Comparison of ENCODE assay signal across 9 mouse cellular contexts in genomic region chr4:70307230-70307629, GRCm38 (mm10).
DNase-seq lines count a peak whose midpoint lies in the region; ATAC-seq and TF ChIP-seq lines count a peak whose summit lies in the region.
"Had no signal": no experiment of that assay in that cellular context is flagged by ENCODE, and none has a peak within 500 bp of the region (broad histone marks: within the 10 kb centered on the region; RNA-seq: fewer than 3 reads in every experiment).

No protein-coding gene starts in this region.

- H3K27me3 ChIP-seq in embryonic facial prominence, embryonic 10.5 days (replicated peaks; ENCODE audit: low read depth, poor library complexity, severe bottlenecking) = no peaks in the 10 kb centered on the region
- no peaks in the 10 kb centered on the region for H3K27me3 ChIP-seq in heart, postnatal 0 days (ENCODE audit: control insufficient read depth, insufficient read depth, low read length)

- no peak for TF ChIP-seq EP300 in heart, postnatal 0 days (IDR thresholded peaks at IDR 0.05; ENCODE audit: low read depth)

- H3K4me3 ChIP-seq in ES-E14 (ENCODE audit: insufficient read depth in 1 of 2, low read depth in 1 of 2, low read length in 2 of 2, poor library complexity in 1 of 2, severe bottlenecking in 1 of 2) = no peak overlapping the region
- no peak overlapping the region for H3K4me3 ChIP-seq in embryonic facial prominence, embryonic 10.5 days
- H3K4me3 ChIP-seq in heart, postnatal 0 days (ENCODE audit: low read depth, low read length) = no peak overlapping the region

- no peaks in the 10 kb centered on the region for H3K9me3 ChIP-seq in ES-E14 (ENCODE audit: control insufficient read depth, insufficient read depth, low read depth, low read length)
- H3K9me3 ChIP-seq in embryonic facial prominence, embryonic 10.5 days = no peaks in the 10 kb centered on the region
- H3K9me3 ChIP-seq in heart, postnatal 0 days (replicated peaks; ENCODE audit: control insufficient read depth, low read length) = no peaks in the 10 kb centered on the region

- TF ChIP-seq CTCF in heart, postnatal 0 days (IDR thresholded peaks at IDR 0.05; ENCODE audit: low read depth) = peak; percentile 93

- H3K27ac ChIP-seq in ES-E14 (ENCODE audit: insufficient read depth, low read depth, low read length, poor library complexity, severe bottlenecking) = no peak overlapping the region
- H3K27ac ChIP-seq in embryonic facial prominence, embryonic 10.5 days (replicated peaks) = no peak overlapping the region
- H3K27ac ChIP-seq in heart, postnatal 0 days (ENCODE audit: low read depth) = no peak overlapping the region
- H3K27ac ChIP-seq: macrophage had no signal

- no peak for ATAC-seq in heart, postnatal 0 days (ENCODE audit: insufficient read depth, low read depth)

- no peak overlapping the region for H3K9ac ChIP-seq in ES-E14 (ENCODE audit: insufficient read depth, low read depth, low read length, poor library complexity, severe bottlenecking)
- no peak overlapping the region for H3K9ac ChIP-seq in heart, postnatal 0 days (replicated peaks; ENCODE audit: low read depth, low read length)

- no peaks in the 10 kb centered on the region for H3K4me1 ChIP-seq in ES-E14 (ENCODE audit: control insufficient read depth in 2 of 2, insufficient read depth in 2 of 2, low read length in 2 of 2, poor library complexity in 1 of 2)
- peaks cover under 1% of the 10 kb centered on the region; the same call in 1 of the 2 replicates for H3K4me1 ChIP-seq in embryonic facial prominence, embryonic 10.5 days
- H3K4me1 ChIP-seq in heart, postnatal 0 days (ENCODE audit: control insufficient read depth, insufficient read depth) = no peaks in the 10 kb centered on the region

- WGBS in embryonic facial prominence, embryonic 10.5 days = 72% methylated on average over 4 of the region's 4 CpGs
- 60% methylated on average over 4 of the region's 4 CpGs for WGBS in heart, postnatal 0 days

- peak; percentile 51 for DNase-seq in ES-E14 (ENCODE audit: low read depth, low spot score)
- DNase-seq in adrenal gland, postnatal 25 days = peak; percentile 78
- peak; percentile 44 for DNase-seq in embryonic facial prominence, embryonic 10.5 days (ENCODE audit: low spot score)
- no peak for DNase-seq in heart, postnatal 0 days (ENCODE audit: low spot score)
- peak; percentile 75 to 84 for DNase-seq in layer of hippocampus, postnatal 14 days (ENCODE audit: low spot score in 2 of 2)
- peak; percentile 33 to 73 for DNase-seq in lung, postnatal 4 days
- peak; percentile 69 to 76 for DNase-seq in right cerebral cortex, postnatal 10 days (ENCODE audit: low spot score in 2 of 2)
- DNase-seq in yolk sac, embryonic 10.5 days (ENCODE audit: low spot score) = peak; percentile 6

- no peak overlapping the region for H3K4me2 ChIP-seq in heart, postnatal 0 days (ENCODE audit: low read depth, low read length)

- in situ Hi-C loops in ES-E14 (cut with MboI; ENCODE audit: low sequenced_read_pairs in 2 of 2, unreplicated experiment in 2 of 2) = no loop called here

- peaks cover 3% of the 10 kb centered on the region; the same call in 1 of the 2 replicates for H3K36me3 ChIP-seq in ES-E14 (ENCODE audit: control insufficient read depth, insufficient read depth, low read length, poor library complexity, severe bottlenecking)
- peaks cover 61% of the 10 kb centered on the region for H3K36me3 ChIP-seq in embryonic facial prominence, embryonic 10.5 days (replicated peaks)
- H3K36me3 ChIP-seq in heart, postnatal 0 days (replicated peaks; ENCODE audit: control insufficient read depth, insufficient read depth, low read length) = peaks cover 16% of the 10 kb centered on the region; the same call in 1 of the 2 replicates

TF ChIP-seq in ES-E14, 5 proteins besides CTCF, POLR2A, EP300 and RAD21:
- TF ChIP-seq ZNF384 (IDR thresholded peaks at IDR 0.05; ENCODE audit: low read depth, low read length) = no peak
- peak; percentile 15; the same call in 1 of the 2 replicates for TF ChIP-seq ZC3H11A (IDR thresholded peaks at IDR 0.05; ENCODE audit: borderline replicate concordance, low read depth, low read length)
